Mouse (Mus musculus) monocyte, adult 2 months (primary cell): Measurements from ENCODE around the gene Mcu.

Experiments
- DNase-seq, 2 experiments: peaks; one replicate each; pipeline ENCODE4 v3.0.0; 2022; ENCODE audit warnings: low spot score in 2 of 2, low read depth in 1 of 2

Mcu gene

DNA sequence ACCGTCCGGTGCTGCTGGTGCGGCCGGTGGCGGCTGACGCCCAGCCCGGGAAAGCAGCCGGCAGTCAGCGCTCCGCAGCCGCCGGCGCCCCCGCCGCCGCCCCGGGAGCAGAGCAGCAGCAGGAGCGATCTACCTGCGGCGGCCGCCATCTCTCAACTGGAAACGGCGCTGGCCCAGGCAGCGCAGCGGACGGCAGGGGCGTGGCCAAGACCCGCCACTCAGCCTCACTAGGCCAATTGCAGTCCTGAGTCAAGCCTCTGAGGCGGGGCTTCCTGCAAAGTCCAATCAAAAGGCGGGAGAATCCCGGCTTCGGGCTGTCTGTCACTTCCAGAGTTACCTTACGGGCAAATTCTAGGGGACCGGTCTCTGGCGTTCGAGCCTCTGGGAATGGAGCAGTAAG is at the start of gene Mcu:
TSS of gene Mcu (minus strand) at position 171 of the 400 bp plus-strand sequence.
- DNase-seq = peak; percentile 75 to 83

- no peak for DNase-seq
Observed at GRCm38 (mm10) chr10:59665503-59666291, 49.2 kb upstream of the Mcu start.

DNA sequence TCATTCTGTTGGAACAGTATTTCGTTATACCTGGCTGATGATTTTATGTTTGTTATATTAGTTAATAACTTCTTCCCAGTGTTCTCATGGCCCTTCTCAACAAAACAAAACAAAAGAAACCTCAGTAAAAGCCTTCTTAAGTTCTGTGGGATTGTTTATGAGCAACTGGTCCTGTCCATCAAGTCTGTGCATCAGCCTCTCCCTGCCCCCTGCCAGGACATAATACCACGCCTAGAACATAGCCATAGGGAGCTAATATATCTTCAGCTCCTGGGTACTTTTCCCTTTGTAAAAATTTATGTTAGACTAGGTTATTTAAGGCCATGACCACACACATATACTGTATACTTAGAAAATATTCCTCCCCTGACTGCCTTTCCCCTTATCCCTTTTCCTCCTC is 48.3 kb upstream of the Mcu start:
- DNase-seq = no peak

- no peak for DNase-seq
Observed at GRCm38 (mm10) chr10:59656799-59657198, 40.3 kb upstream of the Mcu start.

DNA sequence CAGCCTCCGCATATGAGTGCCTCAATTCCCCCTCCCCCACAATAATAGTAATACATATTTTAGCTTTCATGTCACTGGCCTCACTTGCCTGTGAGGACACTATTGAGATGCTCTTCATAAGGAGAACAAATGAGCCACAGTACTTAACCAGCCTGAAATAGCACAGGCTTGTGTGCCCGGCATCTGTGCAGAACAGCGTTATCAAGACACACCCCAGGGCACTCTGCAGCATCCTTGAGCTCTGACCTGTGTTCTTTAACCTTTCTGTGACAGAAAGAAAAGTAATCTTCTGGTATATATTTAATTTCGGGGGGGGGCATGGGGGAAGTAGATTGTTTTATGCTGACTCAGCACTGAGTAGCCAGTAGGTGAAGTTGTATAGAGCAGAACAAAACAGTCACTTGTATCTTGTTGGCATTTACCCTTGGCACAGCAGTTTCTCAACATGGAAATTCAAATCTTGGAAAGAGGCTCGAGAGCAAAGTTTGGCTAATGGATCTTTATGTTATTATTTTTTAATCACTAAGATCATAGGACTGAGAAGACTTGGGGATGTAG is 30.4 kb upstream of the Mcu start:
- DNase-seq = no peak

GRCm38 (mm10) chr10:59645153-59645552 is 28.7 kb upstream of the Mcu start:
- no peak for DNase-seq

DNA sequence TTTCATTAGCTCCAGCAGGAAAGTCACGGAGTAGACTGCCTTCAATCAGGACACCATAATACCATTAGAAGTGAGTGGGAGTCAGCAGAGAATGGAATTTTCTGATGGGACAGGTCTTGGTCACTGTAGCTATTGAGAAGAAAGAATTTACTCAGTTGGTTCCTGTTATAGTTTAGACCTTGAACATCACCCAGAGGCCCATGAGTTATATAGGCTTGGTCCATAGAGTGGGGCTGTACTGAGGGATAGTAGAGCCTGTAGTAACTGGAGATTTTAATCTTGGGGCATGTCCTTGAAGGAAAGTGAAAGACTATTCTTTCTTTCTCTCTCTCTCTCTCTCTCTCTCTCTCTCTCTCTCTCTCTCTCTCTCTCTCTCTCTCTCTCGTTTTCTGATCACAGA is 28.2 kb upstream of the Mcu start:
- no peak for DNase-seq

DNA sequence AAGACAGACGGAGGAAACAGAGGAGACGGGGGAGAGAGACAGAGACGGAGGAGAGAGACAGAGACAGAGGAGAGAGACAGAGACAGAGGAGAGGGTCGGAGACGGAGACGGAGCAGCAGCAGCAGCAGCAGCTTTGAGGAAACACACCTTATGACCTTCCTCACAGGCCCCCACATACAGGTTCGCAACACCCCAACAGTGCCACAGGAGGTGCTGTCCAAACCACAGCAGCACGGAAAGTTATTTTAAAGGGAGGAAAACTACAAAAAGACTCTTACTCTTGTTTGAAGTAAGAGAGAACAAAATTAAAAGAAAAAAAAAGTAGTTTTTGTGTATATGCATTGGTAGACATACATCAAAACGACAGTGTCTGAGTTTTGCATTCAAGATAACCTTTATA is 27.2 kb upstream of the Mcu start:
- DNase-seq = no peak

GRCm38 (mm10) chr10:59642659-59643377 is 26.3 kb upstream of the Mcu start:
- no peak for DNase-seq

- DNase-seq = no peak
Observed at GRCm38 (mm10) chr10:59638576-59638975, 22.1 kb upstream of the Mcu start.

DNA sequence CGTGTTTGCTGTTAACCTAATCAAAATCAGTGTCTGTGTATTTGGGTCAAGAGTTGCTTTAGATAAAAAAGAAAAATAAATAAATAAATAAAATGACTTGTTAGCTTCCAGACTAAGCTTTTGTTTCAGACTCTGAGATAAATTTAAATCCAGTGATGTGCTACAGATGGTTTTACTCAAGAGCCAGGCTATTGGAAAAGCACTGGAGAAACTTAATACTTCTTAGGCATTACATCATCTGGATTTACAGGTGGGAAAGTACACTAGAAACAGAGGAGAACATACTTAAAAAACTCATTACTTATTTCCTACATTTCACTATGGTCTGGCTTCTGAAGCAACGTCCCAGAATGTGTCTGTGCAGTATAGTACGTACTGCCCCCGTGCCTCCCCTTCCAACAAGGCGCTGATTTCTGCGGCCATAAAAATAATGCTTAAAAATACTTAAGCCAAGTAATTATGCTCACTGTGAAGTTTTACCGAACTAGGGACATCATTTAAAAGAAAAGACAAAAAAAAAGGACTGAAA is 21.2 kb upstream of the Mcu start:
- no peak for DNase-seq

DNA sequence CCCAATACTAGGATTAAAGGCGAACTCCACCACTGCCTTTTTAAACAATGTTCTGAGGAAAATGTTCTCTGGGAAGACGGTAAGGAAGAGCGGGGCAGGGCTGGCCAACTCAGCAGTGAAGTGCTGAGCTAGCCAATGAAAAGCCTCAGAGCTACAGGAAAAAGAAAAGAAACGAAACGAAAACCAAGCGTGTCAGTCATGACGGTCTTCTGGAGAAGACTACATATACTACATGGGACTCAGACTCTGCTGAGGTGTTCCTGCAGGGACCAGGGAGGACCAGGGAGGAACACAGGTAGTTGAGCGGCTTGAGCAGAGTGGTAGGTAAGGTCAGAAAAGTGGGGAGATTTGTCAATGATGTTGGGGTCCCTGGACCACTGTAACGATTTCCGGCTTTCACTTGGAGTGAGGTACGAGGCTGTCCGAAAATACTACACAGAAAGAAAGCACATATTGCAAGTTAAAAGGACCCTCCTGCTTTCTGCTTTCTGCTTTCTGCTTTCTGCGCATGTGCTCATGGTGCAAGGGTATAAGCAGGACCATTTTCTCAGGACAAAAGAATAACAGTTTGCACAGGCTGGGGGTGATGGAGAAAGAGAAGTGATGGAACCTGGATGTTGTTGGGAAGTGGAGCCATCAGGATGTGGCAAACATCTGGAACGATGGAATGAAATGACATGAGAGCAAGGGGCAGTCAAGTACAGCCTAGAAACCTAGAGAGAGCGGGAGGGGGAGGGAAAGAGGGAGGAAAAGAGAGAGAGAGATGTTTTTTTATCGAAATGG is 20.4 kb upstream of the Mcu start:
- DNase-seq = no peak

DNA sequence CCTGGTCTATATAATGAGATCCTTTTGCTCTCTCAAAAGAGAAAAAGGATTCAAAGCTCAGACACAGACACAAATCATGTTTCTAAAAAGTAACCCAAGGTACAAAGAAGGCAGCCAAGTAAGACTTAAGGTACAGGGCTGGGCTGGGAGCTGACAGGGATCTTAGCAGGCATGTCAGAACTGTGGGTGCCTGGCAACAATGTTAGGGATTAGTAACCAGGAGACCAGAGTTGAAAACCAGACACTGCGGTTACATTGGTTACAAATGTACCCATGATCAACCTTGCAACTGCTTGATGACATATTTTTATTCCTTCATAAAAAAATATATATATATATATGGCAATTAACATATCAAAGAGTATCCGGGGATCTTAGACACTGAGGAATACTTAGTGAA is 19.6 kb upstream of the Mcu start:
- DNase-seq = no peak

DNA sequence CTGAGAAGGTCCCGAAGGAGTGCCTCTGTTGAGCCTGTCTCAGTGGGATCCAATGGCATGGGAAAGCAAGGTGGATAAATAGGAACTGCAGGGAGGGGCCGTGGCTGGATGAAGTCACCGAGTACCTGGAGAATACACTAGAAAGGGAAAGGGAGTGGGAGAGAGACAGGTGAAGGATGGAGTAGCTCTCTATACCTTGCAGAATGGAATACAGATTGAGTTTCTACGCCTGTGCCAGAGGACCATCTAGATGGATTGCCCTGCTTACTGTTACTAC is 13.0 kb upstream of the Mcu start:
- DNase-seq = no peak

GRCm38 (mm10) chr10:59628641-59629505 is 12.4 kb upstream of the Mcu start:
- DNase-seq = no peak

DNA sequence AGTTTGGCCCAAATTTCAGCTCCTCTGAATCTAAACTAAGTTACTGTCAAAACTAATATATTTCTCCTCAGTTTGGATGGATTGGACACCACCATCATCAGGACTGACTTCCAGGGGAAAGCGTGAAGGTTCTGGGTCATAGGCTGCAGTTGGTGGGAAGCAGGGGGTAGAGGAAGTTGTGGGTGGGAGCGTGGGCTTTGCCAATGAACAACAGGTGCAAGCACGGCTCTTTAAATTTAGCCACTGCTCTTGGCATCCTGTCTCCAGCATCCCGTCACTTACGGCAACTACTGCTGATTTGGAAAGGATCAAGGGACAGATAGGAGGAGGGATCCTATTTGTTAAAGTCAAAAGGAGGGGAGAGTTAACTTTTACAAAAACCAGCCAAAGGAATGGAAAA is 7.0 kb upstream of the Mcu start:
- DNase-seq = no peak

- no peak for DNase-seq
Observed at GRCm38 (mm10) chr10:59621355-59621754, 4.9 kb upstream of the Mcu start.

DNA sequence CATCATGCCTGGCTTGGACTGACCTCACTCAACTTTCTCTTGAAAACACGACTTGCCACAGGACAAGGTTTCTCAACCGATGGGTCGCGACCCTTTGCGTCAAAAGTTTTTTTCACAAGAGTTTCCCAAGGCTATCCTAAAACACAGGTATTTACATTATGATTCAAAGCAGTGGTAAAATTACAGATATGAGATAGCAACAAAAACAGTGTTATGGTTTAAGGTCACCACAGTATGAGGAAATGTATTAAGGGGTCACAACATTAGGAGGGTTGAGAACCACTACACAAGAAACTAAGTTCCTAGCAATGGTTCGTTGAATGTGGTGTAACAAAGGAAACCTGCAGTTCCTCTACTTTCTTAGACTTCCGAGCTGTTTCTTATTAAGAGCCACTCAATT is 1.3 kb upstream of the Mcu start:
- DNase-seq = no peak

GRCm38 (mm10) chr10:59615981-59616520 is 441 bp downstream of the Mcu start, which contains the start of gene Gm10322:
Gene Gm10322, plus strand, starts transcription at chr10:59616063.
- peak; percentile 7 to 31 for DNase-seq

DNA sequence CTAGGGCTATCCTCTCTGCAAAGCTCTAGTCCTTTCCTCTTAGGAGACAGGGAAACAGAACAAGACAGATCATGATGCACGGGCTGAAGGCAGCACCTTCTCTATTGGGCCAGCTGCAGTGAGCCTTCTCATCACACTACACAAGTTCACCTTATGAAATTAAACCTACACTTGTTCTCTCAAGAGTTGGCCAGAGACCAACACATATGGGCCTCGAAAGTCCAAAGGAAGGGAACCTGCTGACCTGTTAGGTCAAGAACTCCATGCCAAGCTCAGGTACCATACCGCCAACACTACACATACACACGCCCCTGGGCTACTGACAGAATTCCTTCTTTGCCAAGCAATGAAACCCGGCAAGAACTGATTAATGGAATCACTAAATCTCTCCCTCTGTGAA is 1.1 kb downstream of the Mcu start:
- no peak for DNase-seq
